Mouse (Mus musculus): ENCODE measurements around the gene Itga9.

DNA sequence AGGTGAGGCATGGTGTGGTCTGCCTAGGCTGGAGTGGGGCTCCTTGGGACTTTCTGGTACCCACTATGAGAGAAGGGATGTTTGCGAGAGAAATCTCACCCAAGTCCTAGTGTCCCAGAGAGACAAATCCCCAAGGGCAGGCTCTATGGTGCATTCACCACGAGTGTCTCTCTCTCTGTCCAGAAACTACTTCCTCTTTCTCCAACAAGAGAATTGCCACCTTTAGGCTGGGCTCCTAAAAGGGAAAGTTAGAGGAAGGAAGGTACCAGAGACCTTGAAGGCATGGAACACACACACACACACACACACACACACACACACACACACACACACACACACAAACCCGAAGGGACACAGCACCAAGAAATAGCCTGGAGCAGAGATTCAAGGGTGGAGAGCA is 315.4 kb downstream of the Itga9 start:
- no peak for TF ChIP-seq CTCF (IDR thresholded peaks at IDR 0.05; ENCODE audit: low read depth, low read length)
- TF ChIP-seq POLR2A (IDR thresholded peaks at IDR 0.05; ENCODE audit: extremely low read depth, insufficient read depth, low read length): no peak

Data from liver, adult 2 months (tissue).